Mouse (Mus musculus) urinary bladder, adult 2 months (tissue): ENCODE results near the gene Tnni1. TPM values are rescaled to one million over a fixed set of nuclear protein-coding genes. Genes with fewer than 3 reads are reported as not detected.
A peak's percentile ranks its signal among the peaks of the same experiment; 100 is the strongest.

Experiments used
- DNase-seq: peaks from one replicate; pipeline ENCODE4 v3.0.0; 2022; ENCODE audit warnings: low spot score
- polyA plus RNA-seq: library from polyadenylated mRNA; depleted of rRNA; stranded (reverse); fragments of >200 nt; gene quantifications from 2 replicates; pipeline ENCODE4 v1.2.3, GENCODE M21; 2012

Tnni1 gene
- polyA plus RNA-seq, 1 experiment: 1.1 TPM

DNA sequence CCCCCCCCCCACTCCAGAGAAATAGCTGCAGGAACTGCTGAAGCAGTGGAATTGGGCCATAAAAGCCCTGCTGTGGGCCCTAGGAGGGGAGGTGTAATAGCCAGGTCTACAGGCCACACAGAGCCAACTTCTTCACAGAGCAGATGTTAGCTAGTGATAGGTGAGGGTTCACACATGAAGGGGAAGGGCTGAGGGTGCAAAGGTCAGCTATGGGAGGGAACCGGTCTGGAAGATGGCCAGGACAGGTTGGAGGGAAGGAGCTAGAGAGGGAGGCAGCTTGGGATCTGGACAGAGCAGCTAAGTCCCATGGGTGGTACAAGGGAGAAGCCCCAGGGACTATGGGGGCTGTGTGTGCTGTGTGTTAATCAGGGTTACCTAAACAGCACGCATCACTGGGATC lies 30.9 kb downstream of the Tnni1 start:
- DNase-seq: no peak

DNA sequence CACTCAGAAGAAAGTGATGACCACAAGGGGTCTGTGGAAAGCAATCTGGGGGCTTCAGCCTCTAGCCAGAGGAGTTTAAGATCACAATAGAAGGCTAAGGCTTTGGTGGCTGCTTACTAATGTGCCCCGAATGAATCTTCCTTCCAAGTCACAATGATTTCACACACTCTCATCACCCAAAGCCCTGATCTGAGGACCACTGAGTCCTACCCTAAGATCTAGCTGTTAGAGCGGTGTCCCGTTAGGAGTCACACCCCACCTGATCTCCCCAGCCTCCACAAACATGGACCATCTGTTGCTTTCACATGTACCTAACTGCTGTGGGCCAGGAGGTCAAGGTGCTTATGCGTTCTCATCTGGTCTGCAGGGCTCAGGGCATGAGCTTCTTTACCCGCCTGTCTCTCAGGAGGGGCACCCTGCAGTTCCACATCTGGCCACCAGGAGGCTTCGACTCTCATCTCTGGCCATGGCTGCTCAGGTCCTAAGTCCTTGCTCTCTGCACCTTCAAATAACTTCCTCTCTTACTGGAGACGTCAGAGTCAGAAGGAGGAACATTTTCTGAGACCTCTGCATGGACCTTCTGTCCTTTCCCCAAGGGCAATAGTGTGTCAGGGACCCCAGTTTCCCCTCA lies 31.9 kb downstream of the Tnni1 start:
- DNase-seq: peak; percentile 75

DNA sequence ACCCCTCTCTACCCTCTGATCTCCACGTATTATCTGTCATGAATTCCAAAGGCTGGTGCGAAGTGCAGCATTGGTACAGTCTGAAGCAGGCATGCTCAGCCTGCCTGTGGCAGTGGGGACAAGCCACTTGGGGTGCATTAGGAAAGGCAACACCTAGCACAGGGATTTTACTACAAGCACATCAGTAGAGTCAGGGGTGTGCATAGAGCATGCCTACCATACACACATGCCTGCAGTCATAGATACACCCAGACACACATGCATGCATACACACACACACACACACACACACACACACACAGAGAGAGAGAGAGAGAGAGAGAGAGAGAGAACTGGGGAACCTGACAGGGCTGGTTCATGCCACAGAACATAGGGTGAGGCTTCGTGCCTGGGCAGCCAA lies 33.0 kb downstream of the Tnni1 start:
- DNase-seq: no peak

DNA sequence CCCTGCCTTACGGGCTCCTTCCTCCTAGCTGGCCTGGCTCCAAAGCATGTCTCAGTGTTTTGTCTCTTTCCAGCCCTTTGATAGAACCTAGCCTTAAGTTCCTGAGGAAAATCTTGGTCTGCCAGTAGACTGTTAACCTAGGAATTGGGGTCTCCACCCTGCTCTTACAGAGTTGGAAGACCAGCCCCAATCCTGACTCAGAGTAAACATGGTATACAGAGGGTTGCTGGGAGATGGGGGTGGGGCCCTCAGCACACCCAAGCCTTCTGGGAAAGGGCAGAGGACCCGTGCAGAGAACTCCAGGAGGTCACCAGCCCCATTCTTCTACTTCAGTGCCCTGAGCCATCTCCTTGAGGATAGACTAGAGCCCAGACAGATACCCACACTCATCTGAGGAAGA lies 33.4 kb downstream of the Tnni1 start:
- no peak for DNase-seq

DNA sequence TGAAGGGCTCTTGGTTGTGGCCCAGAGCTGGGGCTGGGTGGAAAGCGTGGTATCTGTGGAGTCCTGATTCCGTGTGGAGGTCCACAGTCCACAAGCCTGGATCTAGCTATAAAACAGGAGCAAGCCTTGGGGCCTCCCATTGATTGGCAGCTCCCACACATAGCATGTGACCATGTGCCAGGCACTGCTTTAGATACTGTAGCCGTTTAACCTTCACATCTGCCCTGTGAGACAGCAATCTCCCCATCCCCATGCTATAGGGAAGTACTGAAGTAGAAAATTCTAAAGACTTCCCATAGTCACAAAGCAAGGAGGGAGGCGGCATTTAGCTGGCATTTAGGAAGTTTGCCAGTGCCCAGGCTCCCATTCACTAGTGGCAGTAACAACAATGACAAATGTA lies 33.8 kb downstream of the Tnni1 start:
- DNase-seq: no peak

DNA sequence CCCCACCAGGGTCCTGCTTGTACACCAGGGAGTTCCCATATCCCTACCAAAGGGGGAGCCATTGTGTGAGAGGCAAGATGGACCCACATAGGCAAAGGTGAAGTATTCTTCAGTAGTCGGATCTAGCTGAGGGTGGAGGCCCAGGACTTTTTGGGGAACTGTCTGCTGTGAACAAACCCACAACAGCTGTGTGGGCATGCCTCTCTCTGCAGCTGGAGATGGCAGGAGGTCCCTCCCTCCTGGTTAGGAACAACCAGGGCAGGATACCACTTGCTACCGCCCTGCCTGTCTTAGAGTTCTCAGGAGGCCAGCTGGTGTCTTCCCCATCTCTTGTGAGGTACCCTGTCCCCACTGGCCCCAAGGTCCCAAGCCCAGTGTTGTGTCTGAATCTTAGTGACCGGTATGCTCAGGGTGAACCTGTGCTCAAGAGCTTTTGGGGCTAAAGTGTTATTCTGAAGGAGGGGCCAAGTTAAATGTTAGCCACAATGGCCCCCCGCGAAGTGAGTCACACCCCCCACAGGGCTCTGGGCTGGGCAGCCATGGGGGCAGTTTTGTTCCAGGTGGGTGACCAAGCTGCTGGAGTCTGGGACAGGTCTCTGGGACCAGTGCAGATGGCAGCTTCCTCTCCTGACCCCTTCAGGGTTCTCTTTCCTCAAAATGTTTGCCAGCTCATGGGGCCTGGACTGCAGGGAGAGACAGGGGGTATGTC lies 34.6 kb downstream of the Tnni1 start:
- no peak for DNase-seq

DNA sequence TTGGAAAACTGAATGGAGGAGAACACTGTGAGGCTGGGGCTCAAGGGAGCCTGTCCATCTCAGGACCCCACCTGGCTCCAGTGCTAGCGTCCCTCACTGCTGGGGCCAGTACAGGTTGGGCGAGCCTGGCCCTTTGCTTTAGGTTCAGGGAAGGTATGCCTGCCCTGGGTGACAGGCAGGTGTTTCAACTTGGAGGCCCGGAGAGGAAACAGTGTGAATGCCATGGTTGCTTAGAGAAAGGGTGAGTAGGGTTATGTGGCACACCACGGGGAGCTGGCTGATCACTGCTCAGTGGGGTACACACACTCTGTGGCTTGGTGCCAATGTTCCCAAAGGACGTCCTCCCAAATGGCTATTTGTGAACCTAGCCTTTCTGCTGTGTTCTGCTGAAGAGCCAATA lies 35.3 kb downstream of the Tnni1 start:
- DNase-seq: no peak

DNA sequence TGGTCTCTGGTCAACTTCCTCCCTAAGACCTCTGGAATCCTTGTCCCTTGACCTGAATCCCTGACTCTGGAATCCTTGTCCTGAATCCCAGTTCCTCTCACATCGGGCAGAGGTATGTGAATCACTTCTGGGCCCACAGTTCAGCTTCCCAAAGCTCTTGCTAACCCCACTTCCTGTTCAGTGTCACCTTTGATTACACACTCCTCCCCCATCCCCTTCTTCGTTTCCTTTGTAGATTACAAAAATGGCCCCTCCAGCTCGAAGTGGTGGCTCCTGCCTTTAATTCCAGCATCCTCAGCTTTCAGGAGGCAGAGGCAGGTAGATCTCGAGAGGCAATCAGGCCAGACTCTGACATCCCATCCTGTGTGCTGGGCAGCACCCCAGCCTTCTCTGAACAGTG lies 38.4 kb downstream of the Tnni1 start:
- DNase-seq: no peak

DNA sequence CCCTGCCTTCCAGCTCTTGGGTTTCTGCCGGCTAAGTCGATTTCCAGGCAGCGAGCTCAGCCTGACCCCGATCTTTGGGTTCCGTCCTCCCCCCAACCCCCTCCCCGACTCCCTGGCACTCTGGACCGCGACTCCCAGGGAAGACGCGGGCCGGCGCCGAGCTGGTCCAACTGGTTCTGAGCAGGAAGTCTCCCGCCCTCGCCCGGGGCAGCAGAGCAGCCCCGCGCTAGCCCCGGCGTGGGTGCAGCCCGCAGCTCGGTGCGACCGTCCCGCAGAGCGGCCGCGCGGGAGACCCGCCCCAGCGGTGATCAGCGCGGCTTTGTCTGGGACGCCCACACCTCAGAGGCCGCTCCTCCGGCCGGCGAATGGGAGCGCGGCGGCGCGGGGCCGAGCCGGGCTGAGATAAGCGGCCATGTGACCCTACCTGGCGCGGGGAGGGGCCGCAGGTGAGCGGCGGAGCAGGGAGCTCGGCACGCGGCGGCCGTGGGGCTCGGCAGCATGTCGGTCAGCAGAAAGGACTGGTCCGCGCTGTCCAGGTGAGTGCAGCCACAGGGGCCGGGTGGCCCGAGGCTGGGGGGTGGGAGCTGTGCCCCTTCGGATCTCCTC lies 39.4 kb downstream of the Tnni1 start, which contains the start of gene Lad1:
Lad1 (plus strand) TSS at position 118 of the 606 bp plus-strand sequence.
- DNase-seq: peak; percentile 80

DNA sequence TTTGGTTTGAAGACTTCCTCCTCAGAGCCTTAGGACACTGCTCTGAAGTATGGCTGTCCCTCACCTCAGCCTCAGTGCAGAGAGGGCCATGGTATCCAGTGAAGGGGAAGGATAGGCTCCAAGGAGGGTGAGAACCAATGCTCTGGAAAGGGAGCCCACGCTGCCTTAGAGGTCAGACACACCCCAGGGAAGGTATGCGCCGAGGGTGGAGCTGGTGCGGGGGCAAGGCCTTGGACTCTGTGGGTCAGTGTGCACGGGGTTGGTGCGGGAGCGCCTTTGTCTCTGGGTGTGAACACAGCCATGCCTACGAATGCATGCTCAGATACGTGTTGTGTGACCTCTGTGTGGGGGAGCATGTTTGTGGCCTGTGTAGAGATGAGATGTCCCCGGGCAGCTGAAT lies 40.8 kb downstream of the Tnni1 start:
- no peak for DNase-seq

DNA sequence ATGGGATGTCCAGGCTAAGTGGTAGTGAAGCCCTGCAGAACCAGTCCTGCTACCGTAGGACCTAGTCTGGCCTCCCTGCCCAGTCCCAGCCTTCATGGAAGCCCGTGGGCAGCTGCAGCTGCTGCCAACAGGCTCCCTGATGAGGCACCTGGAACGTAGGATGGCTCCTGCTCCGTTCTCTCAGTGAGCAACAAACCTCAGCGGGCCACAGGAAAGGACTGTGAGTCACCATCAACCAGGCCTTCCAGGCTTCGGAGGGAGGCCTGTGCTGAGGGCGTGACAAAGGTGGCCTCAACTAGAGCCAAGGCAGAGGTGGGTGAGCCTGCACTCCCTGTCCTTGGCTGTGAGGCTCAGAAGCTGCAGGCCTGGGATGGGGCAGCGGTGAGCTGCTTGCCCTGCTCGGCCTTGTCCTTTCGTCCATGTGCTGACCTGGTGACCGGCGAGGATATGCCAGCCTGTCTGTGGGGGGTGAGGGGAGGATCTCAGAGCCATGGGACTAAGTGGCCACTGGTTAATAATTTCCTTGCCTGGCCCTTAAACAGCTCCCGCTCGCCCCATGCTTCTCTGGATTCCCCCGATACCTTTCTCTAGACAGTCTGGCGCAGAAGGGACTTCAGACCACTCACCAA lies 41.6 kb downstream of the Tnni1 start:
- peak; percentile 52 for DNase-seq

DNA sequence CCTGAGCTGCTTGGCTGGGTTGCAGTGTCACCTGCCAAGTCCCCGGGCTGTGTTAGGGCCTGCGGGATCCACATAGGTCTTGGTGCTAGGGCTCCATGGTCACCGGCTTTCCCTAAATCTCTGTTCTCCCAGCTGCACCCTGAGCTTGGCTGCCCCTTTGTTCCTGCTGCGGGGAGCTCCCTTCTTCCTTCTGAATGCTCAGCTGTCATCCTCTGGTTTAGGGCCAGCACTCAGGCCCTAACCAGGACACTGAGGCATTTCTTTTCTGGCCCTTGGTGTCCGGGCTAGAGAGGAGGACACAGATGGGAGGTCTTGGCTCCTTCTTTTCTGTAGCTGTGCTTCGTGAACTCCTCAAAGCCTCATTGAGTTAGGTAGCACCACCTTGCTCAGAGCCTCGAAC lies 42.5 kb downstream of the Tnni1 start:
- DNase-seq: no peak

DNA sequence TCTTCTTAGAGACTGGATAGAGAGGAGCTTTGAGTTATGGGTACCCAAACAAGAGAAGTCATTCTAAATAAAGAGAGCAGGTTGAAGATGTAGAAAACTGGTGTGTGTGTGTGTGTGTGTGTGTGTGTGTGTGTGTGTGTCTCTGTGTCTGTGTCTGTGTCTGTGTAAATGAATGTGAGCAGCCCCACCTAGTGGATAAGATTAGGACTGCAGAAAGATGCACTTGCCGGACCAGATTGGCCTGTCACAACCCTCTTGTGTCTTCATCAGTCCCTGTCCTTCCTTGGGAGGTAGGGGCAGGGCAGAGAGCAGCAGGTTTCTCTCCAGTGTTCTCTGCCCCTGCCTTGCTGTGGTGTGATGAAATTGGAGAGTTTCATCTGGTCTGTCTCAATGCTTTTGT lies 49.7 kb downstream of the Tnni1 start:
- DNase-seq: no peak

DNA sequence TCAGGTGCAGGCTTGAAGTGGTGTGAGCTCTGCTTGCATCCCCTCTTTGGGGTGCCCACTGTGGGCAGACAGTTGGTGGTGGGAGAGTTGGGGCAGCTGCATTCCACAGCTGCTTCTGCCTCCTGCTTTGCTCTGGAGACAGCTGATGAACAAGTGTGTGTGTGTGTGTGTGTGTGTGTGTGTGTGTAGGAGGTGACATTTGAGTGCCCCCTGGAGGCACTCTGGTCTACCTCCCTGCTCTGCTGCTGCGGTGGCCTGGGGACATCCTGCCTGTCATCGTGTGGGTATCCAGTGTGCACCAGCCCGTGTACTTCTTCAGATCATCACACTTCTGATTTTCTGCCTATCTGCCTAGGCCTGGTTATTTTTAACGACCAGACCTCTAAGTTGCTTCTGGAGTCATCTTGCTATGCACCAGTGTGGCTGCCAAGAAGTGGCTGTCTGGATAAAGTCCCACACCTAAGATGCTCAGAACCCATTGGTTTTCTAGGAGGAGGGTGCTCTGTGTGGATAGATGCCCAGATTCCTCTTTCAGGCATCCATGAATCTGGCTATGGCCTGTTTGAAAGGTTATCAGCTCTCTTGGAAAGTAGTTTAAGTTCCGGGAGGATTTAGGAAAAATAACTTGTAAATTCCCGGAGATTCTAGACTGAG lies 55.1 kb downstream of the Tnni1 start:
- no peak for DNase-seq

DNA sequence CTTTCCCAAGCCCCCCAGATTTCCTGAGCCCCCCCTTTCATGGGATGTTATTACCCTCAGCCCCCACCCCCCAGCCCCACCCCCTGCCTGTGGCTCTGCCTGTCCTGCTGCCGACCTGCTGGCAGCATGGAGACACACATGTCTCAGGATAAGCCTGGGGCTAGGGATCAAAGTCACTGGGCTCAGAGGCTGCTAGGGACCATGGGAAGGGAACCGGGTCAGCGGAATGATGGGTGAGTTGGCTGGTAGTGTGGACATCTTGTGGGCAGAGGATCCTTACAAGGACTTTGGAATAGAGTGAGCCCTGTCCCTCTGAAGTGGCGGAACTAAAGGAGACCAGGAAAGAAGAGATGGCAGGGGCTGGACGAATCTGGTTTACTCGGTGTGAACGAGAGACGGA lies 55.7 kb downstream of the Tnni1 start:
- DNase-seq: no peak

DNA sequence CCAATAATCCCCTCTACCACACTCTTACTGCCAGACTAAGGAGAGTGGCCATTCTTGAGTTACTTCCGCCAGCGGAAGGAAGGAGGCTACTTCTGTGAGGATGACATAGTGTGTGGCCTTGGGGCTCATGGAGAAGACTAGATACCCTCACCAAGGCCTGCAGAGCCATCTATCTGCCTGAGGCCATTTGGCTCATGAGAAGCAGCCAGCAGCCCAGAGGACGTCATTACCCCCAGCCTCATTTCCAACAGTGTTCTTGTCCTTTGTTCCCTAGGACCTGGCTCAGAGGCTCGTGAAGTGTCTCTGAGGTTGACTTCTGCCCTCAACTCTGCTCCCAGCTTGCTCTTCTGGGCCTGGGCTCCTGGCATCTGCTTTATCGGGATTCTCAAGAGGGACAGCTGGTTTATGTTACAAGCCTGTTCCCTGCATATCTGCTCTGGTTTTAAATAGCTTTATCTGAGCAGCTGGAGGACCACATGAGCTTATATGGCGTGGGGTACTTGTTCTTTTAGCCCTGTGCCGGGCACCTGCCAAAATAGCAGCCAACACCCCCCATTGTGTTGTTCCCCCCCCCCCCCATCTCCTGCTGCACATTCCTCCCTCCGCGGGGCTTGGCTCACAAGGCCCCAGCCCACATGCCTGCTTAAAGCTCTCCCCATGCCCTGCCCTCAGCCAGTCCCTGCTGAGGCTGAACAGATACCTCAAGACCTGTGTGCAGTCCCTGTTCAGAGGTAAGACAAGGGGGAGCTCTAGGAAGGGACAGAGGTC lies 56.7 kb downstream of the Tnni1 start, which contains the start of gene Tnnt2:
Tnnt2 (plus strand) TSS at position 639 of the 768 bp plus-strand sequence.
- DNase-seq: no peak

DNA sequence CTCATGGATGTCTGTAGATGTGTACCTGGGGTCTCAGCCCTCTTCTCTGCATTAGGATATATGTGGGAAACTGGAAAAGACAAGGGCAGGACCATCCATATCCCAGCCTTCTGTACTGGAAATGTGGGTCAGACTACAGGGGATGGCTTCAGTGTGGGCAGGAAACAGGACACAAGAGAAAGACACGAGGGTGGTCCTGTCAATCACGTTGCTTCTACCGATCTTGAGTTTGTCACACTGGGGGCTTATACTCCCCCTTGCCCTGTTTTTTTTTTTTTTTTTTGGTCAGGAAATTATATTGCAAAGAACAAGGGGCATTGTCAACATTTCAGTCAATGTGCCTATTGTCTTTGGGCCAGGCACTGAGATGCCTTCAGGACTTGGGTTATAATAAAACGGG lies 59.4 kb downstream of the Tnni1 start:
- no peak for DNase-seq

DNA sequence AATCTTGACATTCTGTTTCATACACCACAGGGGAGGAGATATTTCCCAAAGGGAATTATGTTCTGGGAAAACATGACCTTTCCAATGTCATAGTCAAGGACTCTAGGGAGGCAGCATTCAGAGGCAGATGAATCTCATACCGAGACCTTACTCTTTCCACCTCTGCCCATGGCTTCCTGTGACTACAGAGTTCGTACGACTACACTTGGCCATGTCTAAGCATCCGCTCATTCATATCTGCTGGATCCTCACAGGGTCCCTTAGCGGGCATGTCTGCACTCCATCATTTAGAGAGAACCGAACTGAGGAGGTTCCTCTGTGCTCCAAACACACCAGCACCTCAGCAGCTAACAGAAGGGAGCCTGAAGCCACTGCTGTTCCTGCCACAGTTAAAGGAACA lies 59.8 kb downstream of the Tnni1 start:
- no peak for DNase-seq

DNA sequence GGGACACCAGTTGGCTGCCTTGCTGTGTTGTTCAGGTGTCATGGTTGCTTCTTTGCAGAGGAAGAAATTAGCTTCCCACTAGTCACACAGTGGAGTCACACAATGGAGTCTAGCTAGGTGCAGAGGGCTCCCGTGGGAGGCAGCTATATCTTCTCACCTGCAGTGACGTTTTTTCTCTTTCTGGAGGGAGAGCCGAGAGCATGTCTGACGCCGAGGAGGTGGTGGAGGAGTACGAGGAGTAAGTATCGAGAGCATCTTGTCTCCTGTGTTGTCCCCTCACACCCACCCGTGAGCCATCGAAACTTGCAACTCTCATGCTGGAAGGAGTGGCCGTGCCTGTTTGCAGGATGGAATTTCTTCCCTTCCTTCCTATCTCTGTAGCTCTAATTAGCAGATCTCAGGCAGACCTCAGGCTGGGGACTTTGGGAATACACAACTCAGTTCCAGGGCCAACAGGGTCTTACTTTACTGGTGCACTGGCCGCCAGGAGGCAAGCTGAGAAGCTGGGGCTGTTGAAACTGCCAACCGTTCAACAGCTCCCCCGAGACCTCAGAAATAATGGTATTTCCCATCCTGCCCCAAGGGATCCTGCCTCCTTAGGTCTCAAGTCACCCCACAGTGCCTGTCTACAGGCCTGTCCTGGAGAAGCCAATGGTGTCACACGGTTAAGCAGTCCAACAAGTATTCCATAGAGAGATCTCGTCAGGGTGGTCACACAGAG lies 61.6 kb downstream of the Tnni1 start:
- no peak for DNase-seq

DNA sequence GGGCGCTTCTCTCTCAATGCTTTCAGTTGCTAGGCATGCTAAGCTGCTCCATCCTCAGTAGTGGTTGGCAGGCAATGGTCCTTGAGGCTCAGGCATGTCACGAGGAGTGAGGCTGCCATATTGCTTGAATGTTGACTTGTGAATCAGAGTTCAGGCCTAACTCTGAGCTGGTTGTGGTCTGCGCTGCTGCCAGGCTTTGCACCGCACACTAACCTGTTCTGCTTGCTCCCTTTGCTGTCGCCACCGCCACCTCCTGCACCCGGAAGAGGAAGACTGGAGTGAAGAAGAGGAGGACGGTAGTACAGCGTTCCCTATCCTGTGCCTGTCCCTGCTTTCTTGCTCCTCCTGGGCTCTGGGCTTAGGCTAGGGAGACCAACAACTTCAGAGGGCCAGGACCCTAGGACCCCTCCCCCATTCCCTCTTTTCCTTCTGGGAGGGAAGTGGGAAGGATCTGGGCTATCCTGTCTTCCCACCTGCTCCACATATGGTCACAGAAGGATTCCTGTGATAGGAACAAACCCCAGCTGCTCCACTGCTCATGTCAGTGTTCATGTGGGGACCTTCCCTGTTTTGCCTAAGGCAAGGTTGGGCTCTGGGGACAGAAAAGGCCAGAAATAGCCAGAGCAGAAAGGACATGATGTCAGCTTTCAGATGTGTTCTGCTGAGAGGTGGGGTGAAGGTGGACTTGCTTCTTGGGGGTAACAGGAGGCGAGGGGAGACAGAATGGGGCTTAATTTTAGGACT lies 64.5 kb downstream of the Tnni1 start:
- no peak for DNase-seq
